ENCODE assay signal across 8 mouse cellular contexts in the genomic region with DNA sequence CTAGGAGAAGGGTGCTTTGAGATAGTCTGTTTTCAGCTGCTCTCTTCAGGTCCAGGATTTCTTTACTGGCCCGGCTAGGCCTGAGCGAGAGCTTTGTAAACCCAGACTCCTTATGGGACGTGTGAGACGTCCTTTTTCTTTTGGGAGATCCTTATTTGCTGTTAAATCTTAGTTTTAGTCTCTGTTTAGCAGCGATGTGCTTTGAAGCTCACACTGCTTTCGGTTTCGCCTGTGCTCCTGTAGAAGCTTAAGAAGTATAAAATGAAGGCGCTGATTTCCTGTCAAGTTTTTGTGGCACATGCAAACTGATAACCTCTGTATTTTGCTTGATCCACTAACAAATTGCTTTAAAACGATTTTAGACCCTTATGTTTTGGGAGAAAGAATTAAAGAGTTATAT. TPM values are rescaled to one million over a fixed set of nuclear protein-coding genes. Genes with fewer than 3 reads are reported as not detected.
DNase-seq lines count a peak whose midpoint lies in the region; ATAC-seq and TF ChIP-seq lines count a peak whose summit lies in the region.

No protein-coding gene starts in this region.

- H3K4me1 ChIP-seq in heart, embryonic 15.5 days (replicated peaks) = peaks cover 13% of the 10 kb centered on the region
- peaks cover 27% of the 10 kb centered on the region for H3K4me1 ChIP-seq in G1E (ENCODE audit: insufficient read depth, low read depth, low read length)
- peaks cover 22% of the 10 kb centered on the region for H3K4me1 ChIP-seq in hindbrain, embryonic 13.5 days (replicated peaks)
- peaks cover 14% of the 10 kb centered on the region; the same call in 1 of the 2 replicates for H3K4me1 ChIP-seq in midbrain, embryonic 12.5 days

- WGBS in heart, embryonic 15.5 days = under 1% methylated on average over 9 of the region's 9 CpGs
- WGBS in hindbrain, embryonic 13.5 days = 2% methylated on average over 9 of the region's 9 CpGs
- under 1% methylated on average over 9 of the region's 9 CpGs for WGBS in midbrain, embryonic 12.5 days

- H3K4me3 ChIP-seq in heart, embryonic 15.5 days = peak overlapping the region; percentile 98
- H3K4me3 ChIP-seq in G1E (ENCODE audit: low read depth, low read length) = peak overlapping the region; percentile 99
- H3K4me3 ChIP-seq in hindbrain, embryonic 13.5 days = peak overlapping the region; percentile 90
- peak overlapping the region; percentile 90 for H3K4me3 ChIP-seq in midbrain, embryonic 12.5 days

- peak overlapping the region; percentile 71 for H3K4me2 ChIP-seq in heart, embryonic 15.5 days
- H3K4me2 ChIP-seq in hindbrain, embryonic 13.5 days = peak overlapping the region; percentile 80
- H3K4me2 ChIP-seq in midbrain, embryonic 12.5 days (replicated peaks) = peak overlapping the region; percentile 57

- ATAC-seq in heart, embryonic 15.5 days (replicated peaks; ENCODE audit: insufficient number of reproducible peaks, insufficient read depth, low FRiP score, low read depth) = no peak
- ATAC-seq in G1E (ENCODE audit: extremely low read depth, insufficient number of reproducible peaks, low FRiP score, poor library complexity, severe bottlenecking) = no peak
- ATAC-seq in hindbrain, embryonic 13.5 days (ENCODE audit: low FRiP score) = no peak
- no peak for ATAC-seq in midbrain, embryonic 12.5 days (ENCODE audit: low FRiP score, low read depth)

- TF ChIP-seq CTCF in G1E (IDR thresholded peaks at IDR 0.05; ENCODE audit: low read depth, low read length) = no peak

- peak overlapping the region; percentile 94 for H3K9ac ChIP-seq in heart, embryonic 15.5 days
- H3K9ac ChIP-seq in hindbrain, embryonic 13.5 days = peak overlapping the region; percentile 89
- peak overlapping the region; percentile 86 for H3K9ac ChIP-seq in midbrain, embryonic 12.5 days (replicated peaks)

- no peak for DNase-seq in heart, postnatal 36 days
- no peak for DNase-seq in G1E (ENCODE audit: low spot score)
- DNase-seq in adrenal gland, adult (ENCODE audit: inconsistent age in 2 of 2, low spot score in 1 of 2) = no peak
- no peak for DNase-seq in urinary bladder, postnatal 10 days (ENCODE audit: low spot score)
- no peak for DNase-seq in cerebellum, adult 11 months

- no peaks in the 10 kb centered on the region for H3K9me3 ChIP-seq in heart, embryonic 15.5 days (replicated peaks)
- H3K9me3 ChIP-seq in G1E (replicated peaks) = no peaks in the 10 kb centered on the region
- H3K9me3 ChIP-seq in hindbrain, embryonic 13.5 days = no peaks in the 10 kb centered on the region
- H3K9me3 ChIP-seq in midbrain, embryonic 12.5 days = no peaks in the 10 kb centered on the region

- peaks cover 26% of the 10 kb centered on the region for H3K36me3 ChIP-seq in heart, embryonic 15.5 days
- H3K36me3 ChIP-seq in G1E (replicated peaks) = peaks cover 45% of the 10 kb centered on the region
- peaks cover 27% of the 10 kb centered on the region for H3K36me3 ChIP-seq in hindbrain, embryonic 13.5 days
- peaks cover 30% of the 10 kb centered on the region for H3K36me3 ChIP-seq in midbrain, embryonic 12.5 days

- peak overlapping the region; percentile 61 for H3K27ac ChIP-seq in heart, embryonic 15.5 days
- H3K27ac ChIP-seq in hindbrain, embryonic 13.5 days = peak overlapping the region; percentile 67; the same call in 1 of the 2 replicates
- 0 out of 2 replicates have a peak overlapping the region, but pooled peaks have one; percentile 32 for H3K27ac ChIP-seq in midbrain, embryonic 12.5 days (replicated peaks)

- H3K27me3 ChIP-seq in heart, embryonic 15.5 days = no peaks in the 10 kb centered on the region
- no peaks in the 10 kb centered on the region for H3K27me3 ChIP-seq in G1E (ENCODE audit: insufficient read depth, low read length)
- H3K27me3 ChIP-seq in hindbrain, embryonic 13.5 days = no peaks in the 10 kb centered on the region
- no peaks in the 10 kb centered on the region for H3K27me3 ChIP-seq in midbrain, embryonic 12.5 days

- intact Hi-C loops in heart, postnatal 36 days (cut with DNase I) = loop anchor here (1.0 to 10.0 kb wide), 3 partner anchors 17 to 549 kb away; a partner anchor contains a TSS

RNA-seq across cellular contexts. Expression of a gene that starts 0.5 kb away (rescaled TPM):
- 126 and 141 TPM in 2 replicates for polyA plus RNA-seq in heart, embryonic 15.5 days (2015; fragmentation: Nextera tagmentation; extraction: Ambion mirVana)
- 10 to 100 TPM; 54.9 to 55.0 TPM for total RNA-seq in heart, postnatal 36 days (2021)
- total RNA-seq in G1E (2014; fragmentation: Nextera tagmentation) (58.2 and 60.0 TPM in 2 replicates), G1E (2017) (139 and 165 TPM in 2 replicates)
- polyA plus RNA-seq in G1E (2012) = 7.8 and 7.9 TPM in 2 replicates
- 184 and 188 TPM in 2 replicates for polyA plus RNA-seq in hindbrain, embryonic 13.5 days (2015; fragmentation: Nextera tagmentation; extraction: Ambion mirVana)
- 174 and 178 TPM in 2 replicates for polyA plus RNA-seq in midbrain, embryonic 12.5 days (2016; fragmentation: Nextera tagmentation; extraction: Ambion mirVana)

RNA-seq across cellular contexts. Expression of a gene that starts 0.6 kb away (rescaled TPM):
- polyA plus RNA-seq in heart, embryonic 15.5 days (2015; fragmentation: Nextera tagmentation; extraction: Ambion mirVana) = 93.9 and 115 TPM in 2 replicates
- total RNA-seq in heart, postnatal 36 days (2021) = 10 to 100 TPM; 45.7 to 46.2 TPM
- total RNA-seq in G1E (2014; fragmentation: Nextera tagmentation) (120 and 122 TPM in 2 replicates), G1E (2017) (154 and 167 TPM in 2 replicates)
- polyA plus RNA-seq in G1E (2012) = 27.2 and 41.5 TPM in 2 replicates
- polyA plus RNA-seq in hindbrain, embryonic 13.5 days (2015; fragmentation: Nextera tagmentation; extraction: Ambion mirVana) = 128 and 136 TPM in 2 replicates
- 107 and 114 TPM in 2 replicates for polyA plus RNA-seq in midbrain, embryonic 12.5 days (2016; fragmentation: Nextera tagmentation; extraction: Ambion mirVana)

RNA-seq across cellular contexts. Expression of a gene that starts 16.4 kb away (rescaled TPM):
- 16.4 and 19.1 TPM in 2 replicates for polyA plus RNA-seq in heart, embryonic 15.5 days (2015; fragmentation: Nextera tagmentation; extraction: Ambion mirVana)
- total RNA-seq in heart, postnatal 36 days (2021) = 10 to 100 TPM; 10.1 to 11.0 TPM
- total RNA-seq in G1E (2014; fragmentation: Nextera tagmentation) = 7.7 and 8.1 TPM in 2 replicates
- total RNA-seq in G1E (2017) = 12.6 and 15.0 TPM in 2 replicates
- polyA plus RNA-seq in G1E (2012) = 0.69 and 0.83 TPM in 2 replicates
- polyA plus RNA-seq in hindbrain, embryonic 13.5 days (2015; fragmentation: Nextera tagmentation; extraction: Ambion mirVana) = 42.2 and 44.9 TPM in 2 replicates
- polyA plus RNA-seq in midbrain, embryonic 12.5 days (2016; fragmentation: Nextera tagmentation; extraction: Ambion mirVana) = 32.5 and 34.8 TPM in 2 replicates

Comparison
In these comparisons a context has a peak if more than half of its experiments do, and no peak if none do; other contexts are left out.
1. RNA of a gene that starts 0.5 kb away (polyA plus RNA-seq): 184 to 188 TPM in hindbrain, embryonic 13.5 days, 174 to 178 TPM in midbrain, embryonic 12.5 days and 126 to 141 TPM in heart, embryonic 15.5 days; 7.8 to 7.9 TPM in G1E; every median in the first group is over 10 times any median in the second.
2. Peak in every context shown above with its lines, with median percentiles within 50 percentile points of each other: H3K27ac ChIP-seq, H3K4me2 ChIP-seq, H3K4me3 ChIP-seq and H3K9ac ChIP-seq.